Mouse (Mus musculus): ENCODE measurements around the gene Tmcc3. TPM values are rescaled to one million over a fixed set of nuclear protein-coding genes. Genes with fewer than 3 reads are reported as not detected.

Tmcc3 gene
- total RNA-seq, 2 experiments from 2014 or later: 0.24 TPM; not detected in 1

DNA sequence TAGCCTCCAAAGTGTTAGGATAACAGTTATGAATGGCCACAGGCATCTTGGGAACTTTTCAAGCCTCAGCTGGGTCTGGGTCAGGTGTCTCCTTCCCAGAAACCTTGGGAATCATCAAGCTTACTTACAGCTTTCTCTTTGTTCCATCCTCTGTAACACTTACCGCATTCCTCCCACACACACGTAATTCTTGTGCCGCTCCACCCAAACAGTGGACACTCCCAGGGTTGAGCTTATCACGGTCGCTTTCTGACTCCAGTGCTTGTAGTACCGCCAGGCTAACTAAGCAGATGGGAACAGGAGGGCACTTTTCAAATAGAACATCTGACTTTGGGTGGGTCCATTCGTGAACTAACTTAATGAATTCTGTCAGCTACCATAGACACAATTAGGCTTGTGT, 249.6 kb downstream of the Tmcc3 start:
- peak; percentile 42; the same call in 1 of the 2 replicates for ATAC-seq (replicated peaks; ENCODE audit: low FRiP score, low TSS enrichment, poor library complexity, severe bottlenecking)

GRCm38 (mm10) chr10:94562188-94562587, 250.4 kb downstream of the Tmcc3 start:
- ATAC-seq (replicated peaks; ENCODE audit: low FRiP score, low TSS enrichment, poor library complexity, severe bottlenecking): no peak

GRCm38 (mm10) chr10:94562991-94563390, 251.2 kb downstream of the Tmcc3 start:
- ATAC-seq (replicated peaks; ENCODE audit: low FRiP score, low TSS enrichment, poor library complexity, severe bottlenecking): no peak

GRCm38 (mm10) chr10:94565410-94566221, 253.9 kb downstream of the Tmcc3 start:
- peak; percentile 86 for ATAC-seq (replicated peaks; ENCODE audit: low FRiP score, low TSS enrichment, poor library complexity, severe bottlenecking)

- ATAC-seq (replicated peaks; ENCODE audit: low FRiP score, low TSS enrichment, poor library complexity, severe bottlenecking): peak; percentile 9; the same call in 1 of the 2 replicates
Observed at GRCm38 (mm10) chr10:94566222-94566868, 254.6 kb downstream of the Tmcc3 start.

- no peak for ATAC-seq (replicated peaks; ENCODE audit: low FRiP score, low TSS enrichment, poor library complexity, severe bottlenecking)
Observed at GRCm38 (mm10) chr10:94567251-94567650, 255.5 kb downstream of the Tmcc3 start.

- no peak for ATAC-seq (replicated peaks; ENCODE audit: low FRiP score, low TSS enrichment, poor library complexity, severe bottlenecking)
Observed at GRCm38 (mm10) chr10:94567915-94568314, 256.2 kb downstream of the Tmcc3 start.

GRCm38 (mm10) chr10:94568867-94569266, 257.1 kb downstream of the Tmcc3 start:
- no peak for ATAC-seq (replicated peaks; ENCODE audit: low FRiP score, low TSS enrichment, poor library complexity, severe bottlenecking)

DNA sequence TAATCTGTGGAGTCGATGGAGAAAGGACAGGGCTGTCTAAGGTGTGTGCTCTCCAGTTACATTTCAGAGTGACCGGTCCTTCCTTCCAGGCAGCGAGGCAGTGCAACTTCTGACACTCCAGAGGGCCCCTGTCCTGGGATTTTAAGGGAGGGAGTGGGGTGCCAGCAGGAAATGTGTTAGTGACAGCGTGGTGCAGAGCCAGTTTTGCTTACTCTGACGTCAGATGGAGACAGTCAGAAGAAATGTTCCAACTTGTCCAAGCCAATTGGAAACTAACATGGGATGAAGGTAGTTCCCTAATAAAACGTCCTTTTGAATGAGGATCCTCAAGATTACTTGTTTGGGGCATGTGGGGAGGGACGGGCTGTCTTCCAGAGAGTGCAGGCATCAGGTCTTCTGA, 258.0 kb downstream of the Tmcc3 start:
- no peak for ATAC-seq (replicated peaks; ENCODE audit: low FRiP score, low TSS enrichment, poor library complexity, severe bottlenecking)

GRCm38 (mm10) chr10:94571927-94572620, 260.3 kb downstream of the Tmcc3 start:
- ATAC-seq (replicated peaks; ENCODE audit: low FRiP score, low TSS enrichment, poor library complexity, severe bottlenecking): peak; percentile 61

DNA sequence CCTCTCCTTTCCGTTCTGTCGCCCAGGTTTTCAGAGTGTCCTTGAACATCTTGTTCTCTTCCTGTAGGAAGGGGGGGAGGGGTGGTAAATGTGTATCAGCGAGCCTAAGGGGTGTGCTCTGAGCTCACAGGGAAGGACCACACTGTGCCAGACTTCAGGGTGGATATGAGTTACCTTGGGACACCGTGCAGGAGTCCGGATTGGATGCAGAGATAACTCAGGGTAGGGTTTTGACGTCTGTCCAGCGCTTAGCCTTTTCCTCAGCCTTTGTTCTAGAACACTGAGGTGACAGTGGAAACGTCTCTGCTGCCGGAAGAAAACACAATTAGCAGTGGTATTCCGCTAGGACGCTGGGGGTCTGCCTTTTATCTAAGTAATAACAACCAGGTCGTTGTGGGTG, 261.0 kb downstream of the Tmcc3 start:
- no peak for ATAC-seq (replicated peaks; ENCODE audit: low FRiP score, low TSS enrichment, poor library complexity, severe bottlenecking)

GRCm38 (mm10) chr10:94574451-94575333, 262.9 kb downstream of the Tmcc3 start:
- no peak for ATAC-seq (replicated peaks; ENCODE audit: low FRiP score, low TSS enrichment, poor library complexity, severe bottlenecking)

- no peak for ATAC-seq (replicated peaks; ENCODE audit: low FRiP score, low TSS enrichment, poor library complexity, severe bottlenecking)
Observed at GRCm38 (mm10) chr10:94575958-94576357, 264.2 kb downstream of the Tmcc3 start.

GRCm38 (mm10) chr10:94578870-94579269, 267.1 kb downstream of the Tmcc3 start:
- ATAC-seq (replicated peaks; ENCODE audit: low FRiP score, low TSS enrichment, poor library complexity, severe bottlenecking): no peak

- ATAC-seq (replicated peaks; ENCODE audit: low FRiP score, low TSS enrichment, poor library complexity, severe bottlenecking): no peak
Observed at GRCm38 (mm10) chr10:94581384-94581783, 269.6 kb downstream of the Tmcc3 start.

DNA sequence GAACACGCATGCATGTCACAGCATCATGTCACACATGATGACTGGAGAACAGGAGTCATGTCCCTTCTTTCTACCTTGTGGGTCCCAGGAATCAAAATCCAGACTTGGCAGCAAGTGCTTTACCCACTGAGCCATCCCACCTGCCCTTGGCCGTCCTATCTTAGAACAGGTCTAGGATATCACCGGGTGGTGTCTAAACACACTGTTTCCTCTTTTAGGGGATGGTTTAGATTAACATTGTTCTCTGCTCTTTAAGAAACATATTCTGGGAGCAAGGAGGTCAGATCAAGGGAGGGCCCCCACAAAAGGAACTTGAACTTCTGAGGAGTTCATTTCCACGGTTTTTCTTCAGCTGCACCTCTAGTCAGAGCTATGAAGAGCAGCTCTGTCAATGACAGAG, 272.0 kb downstream of the Tmcc3 start:
- ATAC-seq (replicated peaks; ENCODE audit: low FRiP score, low TSS enrichment, poor library complexity, severe bottlenecking): no peak

GRCm38 (mm10) chr10:94584851-94585359, 273.2 kb downstream of the Tmcc3 start:
- ATAC-seq (replicated peaks; ENCODE audit: low FRiP score, low TSS enrichment, poor library complexity, severe bottlenecking): no peak

- ATAC-seq (replicated peaks; ENCODE audit: low FRiP score, low TSS enrichment, poor library complexity, severe bottlenecking): no peak
Observed at GRCm38 (mm10) chr10:94585819-94586218, 274.1 kb downstream of the Tmcc3 start.

DNA sequence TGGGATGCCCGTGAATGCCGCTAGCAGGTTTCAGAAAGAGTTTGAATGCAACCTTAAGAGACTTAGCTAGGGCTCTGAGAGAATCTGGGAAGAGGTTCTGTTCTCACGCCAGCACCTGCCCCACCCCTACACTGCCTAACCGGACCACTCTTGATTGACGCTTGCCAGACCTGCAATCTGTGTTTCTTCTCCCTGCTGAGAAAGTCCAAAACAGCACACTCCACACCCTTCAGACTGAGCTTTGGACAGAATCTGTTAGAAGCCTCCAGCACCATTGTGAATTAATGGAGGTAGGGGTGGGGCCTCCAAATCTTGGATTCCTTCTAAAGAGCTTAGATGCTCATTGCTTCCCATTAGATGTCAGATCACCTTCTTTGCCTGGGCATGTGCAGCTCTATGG, 277.2 kb downstream of the Tmcc3 start:
- ATAC-seq (replicated peaks; ENCODE audit: low FRiP score, low TSS enrichment, poor library complexity, severe bottlenecking): no peak

All from megakaryocyte-erythroid progenitor cell, adult 5-6 weeks (primary cell).